Mouse (Mus musculus) urinary bladder, postnatal 25 days (tissue): ENCODE data around the gene Zbtb21.
A peak's percentile ranks its signal among the peaks of the same experiment; 100 is the strongest.
"Not testable (repeated sequence)": the region's sequence is repeated elsewhere in the genome, so short reads cannot be mapped to it uniquely, and the experiment has no call there.

Source experiments
- DNase-seq: peaks from one replicate; pipeline ENCODE4 v3.0.0; 2022; ENCODE audit warnings: low spot score

Zbtb21 gene

DNA sequence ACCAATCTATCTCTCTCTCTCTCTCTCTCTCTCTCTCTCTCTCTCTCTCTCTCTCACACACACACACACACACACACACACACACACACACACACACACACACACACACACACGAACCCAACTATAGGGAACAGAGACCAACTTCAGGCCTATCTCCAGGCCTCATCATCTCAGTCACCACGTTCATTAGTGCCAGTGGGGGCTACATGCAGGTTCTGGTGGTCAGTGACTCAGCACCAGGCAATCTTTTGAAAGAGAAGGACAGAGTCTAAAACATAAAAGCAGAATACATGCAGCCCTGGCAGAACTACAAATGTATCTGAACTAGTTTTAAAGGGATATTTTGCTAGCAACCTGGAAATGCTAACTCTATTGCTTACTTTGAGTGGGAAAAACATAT, 15.4 kb downstream of the Zbtb21 start:
- DNase-seq: not testable (repeated sequence)

- no peak for DNase-seq
Measured at GRCm38 (mm10) chr16:97941844-97942243, 20.6 kb downstream of the Zbtb21 start.

GRCm38 (mm10) chr16:97940471-97940973, 21.9 kb downstream of the Zbtb21 start:
- no peak for DNase-seq

DNA sequence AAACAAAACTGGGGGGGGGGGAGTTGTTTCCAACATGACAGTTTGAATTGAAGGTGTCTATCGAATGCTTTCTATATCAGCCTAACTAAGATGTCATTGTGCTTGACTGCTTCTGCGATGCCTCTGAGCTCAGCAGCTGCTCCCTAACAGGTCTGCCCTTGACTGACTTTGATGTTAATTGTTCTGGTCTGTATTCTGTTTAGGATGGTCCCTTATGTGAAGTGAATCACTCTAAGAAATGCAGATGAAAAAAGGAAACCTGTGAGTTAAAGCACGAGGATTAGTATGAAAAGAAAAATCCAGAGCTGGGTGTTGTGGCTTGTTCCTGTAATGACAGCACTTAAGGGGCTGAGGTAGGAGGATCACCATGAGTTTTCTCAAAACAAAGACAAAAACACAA, 26.6 kb downstream of the Zbtb21 start:
- DNase-seq: no peak

DNA sequence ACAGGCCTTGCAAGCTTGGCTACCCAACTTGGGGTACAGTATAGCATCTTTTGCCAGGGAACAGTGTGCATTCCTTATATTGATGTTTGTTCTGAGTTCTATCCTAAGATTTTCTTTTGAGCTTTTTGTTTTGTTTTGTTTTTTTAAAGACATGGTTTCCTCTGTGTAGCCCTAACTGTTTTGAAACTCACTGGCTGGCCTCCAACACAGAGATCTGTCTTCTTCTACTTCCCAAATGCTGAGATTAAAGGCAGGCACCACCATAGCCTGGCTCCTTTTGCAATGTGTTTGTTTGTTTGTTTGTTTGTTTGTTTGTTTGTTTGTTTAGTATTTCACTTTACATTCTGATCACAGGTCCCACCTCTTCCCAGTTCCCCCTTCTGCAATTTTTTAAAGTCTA, 32.2 kb downstream of the Zbtb21 start:
- DNase-seq: no peak

- DNase-seq: no peak
Measured at GRCm38 (mm10) chr16:97929520-97929919, 32.9 kb downstream of the Zbtb21 start.

DNA sequence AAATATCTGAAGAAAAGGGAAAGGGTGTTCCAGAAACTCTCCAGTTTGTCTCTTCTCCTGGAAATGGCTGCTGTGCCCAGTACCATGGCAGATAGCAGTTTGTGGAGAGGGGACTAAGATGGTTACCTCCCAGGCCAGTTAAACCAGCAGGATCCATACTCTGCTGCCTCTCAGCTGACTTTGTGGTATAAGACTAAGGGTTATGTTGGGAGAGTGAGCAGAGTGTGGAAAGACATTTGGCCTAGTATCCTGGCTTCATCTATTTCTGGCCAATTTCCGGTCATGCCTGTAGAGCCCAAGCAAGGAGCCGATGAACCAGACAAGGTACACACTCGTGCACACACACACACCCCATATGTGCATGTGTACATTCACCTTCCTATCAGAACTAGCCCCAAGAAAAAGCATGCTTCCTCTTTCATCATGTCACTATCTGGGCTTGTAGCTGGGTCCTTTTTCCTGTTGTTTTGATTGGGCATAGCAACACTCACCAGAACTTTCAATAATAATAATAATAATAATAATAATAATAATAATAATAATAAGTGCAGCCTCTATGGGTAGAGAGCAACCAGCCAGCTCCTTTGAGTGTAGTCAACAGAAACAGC, 35.0 kb downstream of the Zbtb21 start:
- DNase-seq: no peak

DNA sequence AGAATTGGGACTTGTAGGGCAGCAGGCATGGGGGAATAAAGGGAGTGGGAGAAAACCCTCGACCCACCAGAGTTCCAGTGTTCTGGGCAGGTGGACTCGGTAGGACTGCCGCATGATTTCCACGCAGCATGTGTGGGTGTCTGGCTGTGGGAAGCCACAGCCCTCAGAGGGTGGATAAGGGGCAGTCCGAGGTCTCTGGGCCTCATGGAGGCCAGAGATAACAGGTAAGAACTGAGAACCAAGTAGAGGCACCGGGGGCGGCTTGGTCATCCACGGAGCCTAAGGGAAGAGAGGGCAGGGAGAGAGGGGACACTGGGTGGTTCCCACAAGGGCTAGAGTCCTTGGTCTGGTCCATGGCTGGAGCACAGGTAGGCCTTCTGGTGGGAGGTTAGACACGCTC, 36.0 kb downstream of the Zbtb21 start:
- no peak for DNase-seq

DNA sequence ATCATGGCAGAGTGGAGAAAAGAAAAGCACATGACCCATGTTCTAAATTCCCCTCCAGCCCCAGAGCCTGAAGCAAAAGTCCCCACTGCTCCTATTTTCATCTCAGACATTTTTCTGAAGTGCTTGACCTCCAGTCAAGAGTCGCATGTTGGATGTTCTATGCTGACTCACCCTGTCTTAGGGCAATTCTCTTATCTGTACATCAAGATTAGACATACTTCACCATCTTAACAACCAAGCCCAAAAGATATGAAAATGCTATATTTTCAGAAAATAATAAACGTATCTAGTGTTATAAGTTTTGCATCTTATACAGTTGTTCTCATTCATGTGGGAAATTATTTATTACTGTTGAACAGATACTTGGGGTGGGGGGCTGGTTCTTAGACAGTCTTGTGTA, 36.7 kb downstream of the Zbtb21 start:
- DNase-seq: no peak

- DNase-seq: no peak
Measured at GRCm38 (mm10) chr16:97923700-97924099, 38.7 kb downstream of the Zbtb21 start.

DNA sequence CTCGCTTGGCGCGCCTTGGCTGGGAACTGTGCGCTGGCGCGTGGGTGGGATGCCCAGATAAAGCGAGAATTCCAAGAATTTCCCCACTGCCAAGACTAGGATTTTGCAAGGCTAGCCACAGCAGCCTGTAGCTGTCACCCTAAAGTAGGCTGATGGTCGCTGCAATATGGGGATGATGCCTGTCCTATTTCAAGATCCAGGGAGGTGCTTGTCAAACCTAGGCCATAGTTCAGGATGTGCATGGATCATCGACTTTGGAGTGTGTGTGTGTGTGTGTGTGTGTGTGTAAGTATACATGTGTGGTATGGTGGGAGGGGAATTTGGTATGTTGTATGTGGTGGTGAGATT, 39.7 kb downstream of the Zbtb21 start:
- DNase-seq: no peak

GRCm38 (mm10) chr16:97921961-97922778, 40.3 kb downstream of the Zbtb21 start:
- peak; percentile 86 for DNase-seq

DNA sequence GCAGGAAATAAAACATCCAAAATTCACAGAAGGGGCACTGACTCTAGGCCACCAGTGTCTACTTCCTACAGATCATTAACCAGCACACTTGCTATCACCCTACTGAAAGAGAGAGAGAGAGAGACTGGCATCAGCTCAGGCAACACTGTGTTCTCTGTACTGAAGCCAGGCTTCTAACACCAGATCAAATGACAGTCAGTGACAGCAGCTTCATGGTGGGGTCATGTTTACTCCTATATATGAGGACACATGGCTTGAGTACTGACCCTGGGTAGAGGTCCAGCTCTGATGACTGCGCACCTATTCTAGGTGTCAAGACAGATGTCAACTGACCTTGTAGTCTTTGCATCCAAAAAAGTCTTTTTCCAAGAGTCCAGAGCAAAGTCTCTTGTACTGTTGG, 41.8 kb downstream of the Zbtb21 start:
- DNase-seq: no peak

- DNase-seq: no peak
Measured at GRCm38 (mm10) chr16:97919793-97920192, 42.6 kb downstream of the Zbtb21 start.

- DNase-seq: no peak
Measured at GRCm38 (mm10) chr16:97912873-97913272, 49.5 kb downstream of the Zbtb21 start.

DNA sequence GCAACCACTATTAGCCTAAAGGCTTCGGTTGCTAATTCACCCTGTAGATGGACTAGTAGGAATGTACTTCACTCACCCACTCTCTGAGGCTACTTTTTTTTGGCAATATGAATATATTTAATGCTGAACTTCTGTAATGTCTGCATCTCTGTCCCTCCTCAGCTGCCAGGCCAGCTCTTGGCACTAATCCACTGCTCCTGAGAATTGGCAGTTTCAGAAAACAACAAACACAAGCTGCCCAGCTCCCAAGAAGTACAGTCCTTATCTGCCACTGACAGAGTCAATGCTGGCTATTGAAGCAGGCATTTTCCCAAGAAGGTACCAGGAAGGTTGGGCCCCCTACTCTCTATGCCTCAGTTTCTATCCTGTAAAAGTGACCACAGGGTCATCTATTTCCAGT, 53.1 kb downstream of the Zbtb21 start:
- no peak for DNase-seq

DNA sequence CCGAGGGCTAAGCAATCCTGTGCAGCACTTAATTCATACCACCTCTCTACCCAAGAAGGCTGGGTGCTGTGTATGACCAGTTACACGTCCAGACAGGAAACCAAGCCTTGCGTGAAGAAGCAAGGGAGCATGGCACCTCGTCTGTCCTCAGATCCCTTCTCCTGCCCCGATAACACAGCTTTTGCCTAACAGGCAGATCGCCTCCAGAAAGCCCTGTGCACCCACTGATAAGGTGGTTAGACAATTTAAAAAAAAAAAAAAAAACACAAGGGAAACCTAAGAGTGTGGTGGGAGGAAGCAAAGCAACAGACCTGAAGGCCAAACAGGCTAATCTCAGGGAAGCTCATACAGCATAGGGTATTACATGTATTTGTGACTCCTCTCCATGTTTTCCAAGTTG, 54.9 kb downstream of the Zbtb21 start:
- no peak for DNase-seq

DNA sequence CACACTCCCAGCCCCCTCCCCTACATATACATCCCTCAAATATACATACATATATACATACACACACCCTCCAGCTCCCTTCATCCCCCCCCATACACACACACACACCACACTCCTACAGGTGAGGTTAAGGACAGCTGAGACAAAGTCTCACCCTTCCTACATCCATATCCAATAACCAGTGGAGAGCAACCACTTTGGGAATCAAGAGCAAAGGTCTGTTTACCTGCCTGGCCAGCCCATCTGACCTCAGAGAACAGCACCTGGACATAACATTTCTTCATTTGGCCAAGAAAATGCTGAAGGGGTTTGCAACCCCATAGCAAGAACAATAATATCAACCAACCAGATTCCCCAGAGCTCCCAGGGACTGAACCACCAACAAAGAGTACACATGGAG, 56.1 kb downstream of the Zbtb21 start:
- no peak for DNase-seq

GRCm38 (mm10) chr16:97905449-97905991, 56.9 kb downstream of the Zbtb21 start:
- DNase-seq: no peak

DNA sequence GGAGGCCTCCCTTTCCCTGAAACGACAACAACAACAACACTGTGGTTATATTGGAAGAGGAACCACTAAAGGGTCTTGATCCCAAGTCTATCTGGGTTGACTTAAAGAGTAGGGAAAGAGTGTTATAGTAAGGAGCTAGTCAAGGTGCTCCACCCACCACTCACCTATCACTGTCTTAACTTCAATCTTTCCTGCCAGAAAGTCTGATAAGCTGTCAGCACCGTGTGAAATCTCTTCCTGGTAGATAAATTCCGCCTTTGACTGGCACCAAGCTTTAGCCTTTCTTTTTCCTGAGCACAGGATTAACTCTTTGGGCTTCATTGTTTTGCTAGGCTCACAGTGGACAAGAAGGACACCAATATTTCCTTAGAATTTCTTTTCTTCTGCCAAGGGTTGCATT, 58.4 kb downstream of the Zbtb21 start:
- DNase-seq: no peak

- peak; percentile 19 for DNase-seq
Measured at GRCm38 (mm10) chr16:97897346-97898024, 64.9 kb downstream of the Zbtb21 start.
